Mouse (Mus musculus): ENCODE data around the gene Echdc2. TPM values are rescaled to one million over a fixed set of nuclear protein-coding genes. Genes with fewer than 3 reads are reported as not detected.

Gene Echdc2
- polyA plus RNA-seq, 3 experiments from 2014 or later = 1.6 to 3.1 (median 2.5) TPM

GRCm38 (mm10) chr4:108204629-108205028 is 39.4 kb downstream of the Echdc2 start:
- no peak for ATAC-seq

- ATAC-seq = no peak
Measured at GRCm38 (mm10) chr4:108213023-108213422, 47.8 kb downstream of the Echdc2 start.

- no peak for ATAC-seq
Measured at GRCm38 (mm10) chr4:108217332-108218179, 52.3 kb downstream of the Echdc2 start, which contains the start of gene Zyg11a. Gene Zyg11a (minus strand): TSS chr4:108218048.

- ATAC-seq = no peak
Measured at GRCm38 (mm10) chr4:108219019-108219418, 53.8 kb downstream of the Echdc2 start.

- no peak for ATAC-seq
Measured at GRCm38 (mm10) chr4:108222507-108222906, 57.3 kb downstream of the Echdc2 start.

GRCm38 (mm10) chr4:108225341-108225872 is 60.2 kb downstream of the Echdc2 start:
- ATAC-seq = no peak

Other genes with a start within 250 kb of the Echdc2 start
- 10 to 100 TPM; 14.4 to 23.5 (median 22.0) TPM for gene Cpt2, start 241.8 kb upstream of the Echdc2 start, polyA plus RNA-seq (2017; shearing (Covaris generic))
- gene Slc1a7, start 197.1 kb upstream of the Echdc2 start, polyA plus RNA-seq (2017; shearing (Covaris generic)) = not detected
- not detected for gene Podn, start 69.0 kb upstream of the Echdc2 start, polyA plus RNA-seq (2017; shearing (Covaris generic))
- gene Scp2, start 20.4 kb upstream of the Echdc2 start, polyA plus RNA-seq (2017; shearing (Covaris generic)) = 100 to 1,000 TPM; 286 to 396 (median 300) TPM
- not detected for gene Zyg11a, start 52.6 kb downstream of the Echdc2 start, polyA plus RNA-seq (2017; shearing (Covaris generic))
- 10 to 100 TPM in 2 of 3 experiments, 1 to 10 TPM in 1; 7.5 to 14.1 (median 12.2) TPM for gene Zyg11b, start 135.7 kb downstream of the Echdc2 start, polyA plus RNA-seq (2017; shearing (Covaris generic))
- gene Coa7, start 162.7 kb downstream of the Echdc2 start, polyA plus RNA-seq (2017; shearing (Covaris generic)) = 10 to 100 TPM; 16.1 to 26.8 (median 22.9) TPM
- gene Shisal2a, start 217.9 kb downstream of the Echdc2 start, polyA plus RNA-seq (2017; shearing (Covaris generic)) = not detected
- gene Gpx7, start 241.5 kb downstream of the Echdc2 start, polyA plus RNA-seq (2017; shearing (Covaris generic)) = 1 to 10 TPM in 2 of 3 experiments, under 1 TPM in 1; 0.83 to 3.8 (median 2.5) TPM